Mouse (Mus musculus) adrenal gland (tissue): ENCODE results near the gene Rora.

ENCODE experiments used
- intact Hi-C: fragments of 180-260 bp; cut with DNase I; formaldehyde crosslinking; loops from one replicate; pipeline ENCODE4 v1.15.1; 2025

Rora gene

GRCm38 (mm10) chr9:68941037-68941436, 287.5 kb downstream of the Rora start:
- intact Hi-C loops = no loop called here

GRCm38 (mm10) chr9:68942595-68943011, 289.0 kb downstream of the Rora start:
- intact Hi-C loops = no loop called here

DNA sequence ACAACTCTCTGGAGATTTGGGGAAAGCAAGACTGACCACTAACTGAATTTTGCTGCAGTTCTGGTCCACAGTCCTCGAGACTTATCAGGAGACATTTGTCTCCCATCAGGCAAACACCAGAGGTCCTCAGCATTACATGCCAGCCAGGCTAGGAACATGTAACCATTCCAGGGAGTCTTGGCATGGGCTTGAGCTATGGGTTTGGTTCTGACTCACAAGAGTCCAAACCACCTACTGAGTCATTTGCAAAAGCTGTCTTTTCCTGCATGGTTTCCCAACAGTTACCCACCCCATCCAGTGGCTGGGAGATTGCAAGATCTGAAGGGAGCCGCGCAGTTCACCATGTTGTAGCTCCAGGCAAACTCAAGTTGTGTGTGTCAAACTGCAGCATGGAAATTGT, 290.4 kb downstream of the Rora start:
- intact Hi-C loops = no loop called here

DNA sequence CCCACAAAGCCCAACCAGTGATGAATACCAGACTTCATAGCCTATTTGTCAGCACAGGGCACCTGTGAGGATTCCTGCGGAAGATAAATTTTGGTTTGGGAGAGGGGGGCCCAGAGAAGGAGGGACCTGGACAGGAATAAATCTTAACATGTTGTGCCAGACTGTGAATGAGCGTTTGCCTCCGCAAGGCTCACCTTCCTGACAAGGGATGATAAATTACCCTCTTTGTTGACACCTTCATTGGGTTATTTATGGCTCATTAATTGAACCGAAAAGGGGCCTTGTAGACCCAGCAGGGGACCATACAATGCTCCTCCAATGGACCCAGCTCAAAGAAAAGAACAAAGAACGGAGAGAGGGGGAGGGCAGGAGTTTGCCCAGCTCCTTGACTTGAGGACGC, 294.1 kb downstream of the Rora start:
- intact Hi-C loops = no loop called here

DNA sequence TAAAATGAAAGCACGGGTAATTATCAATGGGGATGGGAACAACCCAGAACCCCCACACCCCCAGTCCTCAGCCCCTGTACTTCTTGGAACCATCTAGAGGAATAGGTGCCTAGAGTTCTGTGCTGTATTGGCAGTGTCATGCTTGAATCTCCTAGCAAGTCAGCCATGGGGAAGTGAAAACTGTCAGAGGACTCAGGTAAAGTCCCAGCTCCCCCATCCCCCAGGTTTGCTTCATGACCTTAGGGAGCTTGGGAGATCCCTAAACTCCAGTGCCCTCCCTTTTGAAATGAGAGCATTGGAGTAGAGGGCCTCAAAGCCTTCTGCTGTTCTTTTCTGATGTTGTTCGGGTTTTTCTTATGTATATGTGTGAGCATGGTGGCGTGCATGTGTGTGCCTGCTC, 294.6 kb downstream of the Rora start:
- intact Hi-C loops = no loop called here

GRCm38 (mm10) chr9:68956210-68956874, 302.8 kb downstream of the Rora start:
- intact Hi-C loops = no loop called here

DNA sequence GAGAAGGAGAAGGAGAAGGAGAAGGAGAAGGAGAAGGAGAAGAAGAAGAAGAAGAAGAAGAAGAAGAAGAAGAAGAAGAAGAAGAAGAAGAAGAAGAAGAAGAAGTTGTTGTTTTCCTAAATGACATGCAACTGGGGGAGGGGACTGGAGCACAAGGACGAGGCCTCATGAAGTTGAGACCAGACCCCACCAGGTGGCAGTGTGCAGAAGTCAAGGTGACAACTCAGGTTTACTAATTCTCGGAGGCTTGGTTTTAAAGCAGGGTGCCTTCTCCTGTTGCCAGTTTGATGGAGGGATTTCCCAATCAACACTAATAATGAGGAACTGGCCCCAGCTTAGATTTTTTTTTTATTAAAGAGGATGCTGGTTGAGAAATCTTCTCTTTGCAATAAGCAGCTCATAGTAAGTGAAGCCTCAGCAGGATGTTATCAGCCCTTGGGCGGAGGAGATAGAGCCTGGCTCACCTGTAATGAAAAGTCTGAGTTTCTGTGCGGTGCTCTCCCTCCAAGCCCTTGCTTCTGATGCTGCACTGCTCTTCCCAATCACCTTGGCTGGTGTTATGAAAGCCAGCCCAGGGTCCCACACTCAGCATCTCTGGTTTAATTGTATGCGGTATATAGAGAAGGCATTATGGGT, 303.5 kb downstream of the Rora start:
- intact Hi-C loops = no loop called here

DNA sequence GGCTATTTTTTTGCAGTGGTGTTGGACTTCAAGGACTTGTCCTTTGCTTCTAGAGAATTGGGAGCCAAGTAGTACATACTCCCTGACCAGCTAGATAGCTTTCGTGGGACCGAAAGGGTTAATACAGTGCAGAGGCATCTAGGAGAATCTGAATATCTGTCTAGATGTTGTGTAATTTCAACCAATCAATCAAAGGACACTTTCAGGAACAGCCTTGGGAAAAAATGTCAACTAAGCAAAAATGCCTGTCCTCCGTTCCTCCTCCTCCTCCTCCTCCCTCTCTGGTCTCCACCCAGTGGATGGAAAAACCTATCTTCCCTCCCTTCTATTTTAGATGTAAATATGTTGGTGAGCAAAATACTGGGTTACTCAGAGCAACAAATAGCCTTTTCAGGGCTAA, 304.2 kb downstream of the Rora start:
- intact Hi-C loops = no loop called here

DNA sequence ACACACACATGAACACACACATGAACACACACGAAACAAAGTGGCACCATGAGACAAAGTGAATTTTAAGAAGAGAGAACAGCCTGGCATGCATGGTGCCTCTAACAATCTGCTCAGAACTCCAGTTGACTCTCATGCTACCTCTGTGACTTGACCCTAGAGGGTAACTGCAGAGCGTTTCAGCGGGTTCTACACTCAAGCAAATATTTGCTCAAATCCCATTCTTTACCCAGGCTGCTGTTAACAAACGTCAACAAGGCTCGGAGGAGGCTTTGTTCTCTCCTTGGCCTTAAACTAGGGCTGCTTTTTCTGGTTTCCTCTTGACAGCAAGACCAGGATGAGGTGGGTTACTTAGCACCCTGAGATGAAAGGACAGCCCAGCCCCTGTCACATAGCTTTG, 305.3 kb downstream of the Rora start:
- intact Hi-C loops = no loop called here

DNA sequence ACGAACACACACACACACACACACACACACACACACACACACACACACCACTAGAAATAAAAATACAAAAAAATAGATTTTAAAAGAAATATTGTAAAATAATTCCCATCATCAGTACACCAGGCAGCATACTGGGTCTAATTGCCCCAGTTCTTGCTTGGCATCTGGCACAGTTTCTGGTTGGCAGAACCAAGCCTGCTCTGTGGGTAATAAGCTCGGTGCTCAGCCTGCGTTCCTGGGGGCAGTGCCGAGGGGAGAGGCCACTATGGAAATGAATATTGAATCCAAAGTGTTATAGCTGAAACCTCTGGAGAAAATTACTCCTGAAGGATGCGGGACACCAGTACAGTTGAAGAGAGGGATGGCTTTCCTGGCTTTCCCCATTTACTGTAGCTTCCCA, 310.3 kb downstream of the Rora start:
- intact Hi-C loops = no loop called here

DNA sequence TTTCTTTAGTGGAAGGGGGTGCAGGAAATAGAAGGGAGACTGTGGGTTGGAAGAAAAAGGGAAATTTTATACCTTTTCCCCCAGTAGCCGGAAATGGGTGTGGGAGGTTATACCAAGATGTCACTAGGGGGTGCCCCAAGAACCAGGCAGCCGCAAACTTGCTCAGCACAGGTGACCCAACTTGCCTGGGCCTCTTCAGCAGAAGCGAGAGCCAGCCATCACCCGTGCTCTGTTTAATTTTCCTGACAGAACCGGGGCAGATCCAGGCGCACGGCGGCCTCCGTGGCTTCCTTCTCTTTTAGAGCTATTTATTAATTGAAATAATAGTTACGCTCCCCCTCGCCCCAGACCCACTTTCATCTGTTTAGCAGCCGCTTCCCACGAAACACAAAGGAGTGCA, 313.0 kb downstream of the Rora start:
- intact Hi-C loops = no loop called here

DNA sequence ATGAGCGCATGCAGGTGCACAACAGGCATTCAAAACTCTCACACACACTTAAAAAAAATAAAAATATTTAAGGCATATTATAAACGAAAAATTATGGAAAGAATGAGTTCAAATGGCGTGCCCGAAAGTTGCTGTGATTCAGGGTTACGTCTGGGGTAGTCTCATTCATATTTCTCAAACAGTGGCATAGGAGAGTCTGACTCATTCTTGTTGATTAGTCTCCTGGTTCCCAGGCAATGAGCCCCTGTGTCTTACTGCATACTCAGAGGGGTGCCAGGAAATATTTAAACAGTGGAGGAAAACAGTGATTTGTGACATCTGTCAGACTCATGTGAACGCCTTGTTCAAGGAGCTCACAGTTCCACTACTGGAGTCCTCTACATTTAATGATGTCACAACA, 316.5 kb downstream of the Rora start:
- intact Hi-C loops = no loop called here

DNA sequence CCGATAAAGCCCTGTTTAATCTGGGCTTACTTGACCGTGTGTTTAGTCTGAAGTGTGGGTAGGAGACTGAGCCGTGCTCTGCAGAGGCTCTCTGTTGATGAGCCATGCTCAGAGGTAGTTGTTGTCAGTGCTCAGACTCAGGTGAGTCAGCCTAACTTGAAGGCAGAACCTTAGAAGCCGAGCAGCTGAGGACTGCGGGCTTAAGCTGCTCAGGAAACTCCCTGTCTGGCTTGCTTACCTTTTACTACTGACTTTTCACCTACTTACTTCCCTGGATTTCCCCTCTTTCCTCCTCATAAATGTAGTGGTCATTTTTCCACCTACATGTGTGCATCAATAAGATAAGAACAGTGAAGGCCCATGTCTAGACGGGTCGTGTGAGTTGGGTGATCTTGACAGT, 318.7 kb downstream of the Rora start:
- intact Hi-C loops = no loop called here

GRCm38 (mm10) chr9:68974517-68974916, 320.9 kb downstream of the Rora start:
- intact Hi-C loops = no loop called here

GRCm38 (mm10) chr9:68976136-68976535, 322.6 kb downstream of the Rora start:
- intact Hi-C loops = no loop called here

DNA sequence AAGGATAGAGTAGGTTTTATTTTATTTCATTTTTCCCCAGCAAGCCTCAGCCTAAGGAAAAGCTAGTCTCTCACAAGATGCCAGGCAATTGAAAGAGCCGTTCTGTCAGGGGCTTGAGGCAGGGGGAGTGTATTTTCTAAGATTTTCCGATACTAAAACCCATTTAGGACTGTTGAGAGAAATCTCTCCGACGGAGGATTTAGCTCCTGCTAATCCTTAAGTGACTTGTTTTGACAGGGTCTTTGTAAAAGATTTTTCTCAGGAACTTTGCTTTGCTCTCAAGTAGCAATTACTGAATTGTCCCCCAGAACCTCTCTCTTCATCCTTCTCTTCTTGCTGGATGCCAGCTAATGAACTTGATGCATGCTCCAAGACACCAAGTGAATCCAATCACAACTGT, 323.3 kb downstream of the Rora start:
- intact Hi-C loops = no loop called here

- intact Hi-C loops = no loop called here
These were observed 325.1 kb downstream of the Rora start for GRCm38 (mm10) chr9:68978656-68979055.

- intact Hi-C loops = loop anchor here (10.0 kb wide), 1 partner anchor 315 kb away; no protein-coding TSS in a partner anchor
These were observed 326.5 kb downstream of the Rora start for GRCm38 (mm10) chr9:68980041-68980440.

GRCm38 (mm10) chr9:68985046-68985445, 331.5 kb downstream of the Rora start:
- intact Hi-C loops = loop anchor here (10.0 kb wide), 1 partner anchor 310 kb away; no protein-coding TSS in a partner anchor

DNA sequence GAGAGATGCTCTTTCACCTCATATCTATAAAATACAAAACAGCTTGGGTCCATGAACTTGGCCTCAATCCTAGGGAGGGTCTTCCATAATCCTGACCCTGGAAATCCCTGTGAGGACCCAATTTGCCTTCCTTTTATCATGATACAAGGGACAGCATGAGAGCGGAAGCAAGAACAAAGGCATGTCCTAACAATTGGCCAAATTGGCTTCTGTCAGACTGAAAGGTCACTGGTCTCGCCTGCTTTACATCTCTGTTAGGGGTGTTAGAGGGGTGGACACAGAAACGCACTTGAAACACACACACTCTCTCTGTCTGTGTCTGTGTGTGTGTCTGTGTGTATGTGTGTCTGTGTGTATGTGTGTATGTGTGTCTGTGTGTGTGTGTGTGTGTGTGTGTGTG, 332.2 kb downstream of the Rora start:
- intact Hi-C loops = loop anchor here (10.0 kb wide), 1 partner anchor 309 kb away; no protein-coding TSS in a partner anchor

DNA sequence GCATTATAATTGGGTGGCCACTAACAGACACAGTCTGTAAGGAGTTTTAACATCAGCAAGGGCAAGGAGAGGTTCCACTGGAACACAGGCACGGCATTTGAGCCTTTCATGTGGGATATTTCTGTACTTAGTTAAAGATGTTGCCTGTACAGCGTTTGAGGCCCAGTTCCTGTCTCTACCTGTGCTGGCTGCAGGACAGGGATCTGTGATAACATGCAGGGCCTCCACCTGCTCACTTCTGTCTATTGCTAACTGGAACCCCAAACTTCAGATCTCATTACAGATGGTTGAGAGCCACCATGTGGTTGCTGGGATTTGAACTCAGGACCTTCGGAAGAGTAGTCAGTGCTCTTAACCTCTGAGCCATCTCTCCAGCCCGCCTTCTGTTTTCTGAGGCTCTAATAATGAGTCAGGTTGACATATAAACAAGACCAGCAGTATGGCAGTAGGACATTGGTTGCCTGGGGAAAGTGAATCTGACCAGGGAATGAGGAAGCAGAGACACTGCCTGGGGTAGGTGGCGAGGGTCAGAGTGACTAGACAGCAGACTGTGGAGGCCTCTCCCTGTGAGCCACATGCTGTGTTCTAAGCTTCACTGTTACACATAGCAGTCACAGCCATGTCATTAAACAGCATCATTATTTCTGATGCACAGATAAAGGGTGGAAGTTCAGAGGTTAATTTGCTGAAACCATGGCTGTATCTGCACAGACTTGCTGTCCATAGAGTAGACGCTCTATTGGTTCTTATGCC, 333.9 kb downstream of the Rora start:
- intact Hi-C loops = loop anchor here (10.0 kb wide), 1 partner anchor 307 kb away; no protein-coding TSS in a partner anchor
